Mouse (Mus musculus) liver, embryonic 14.5 days (tissue): ENCODE data around the gene Ttc38. TPM values are rescaled to one million over a fixed set of nuclear protein-coding genes. Genes with fewer than 3 reads are reported as not detected.

Source experiments
- ATAC-seq: fragments of 200-750 bp; cut with Nextera tagmentation; 2 replicates; pipeline ENCODE4 v1.8.0; 2017; ENCODE audit warnings: moderate number of reproducible peaks, mild to moderate bottlenecking, moderate library complexity; ENCODE audit not compliant: insufficient read depth
- DNase-seq, 3 experiments: peaks; one replicate each; pipeline ENCODE4 v3.0.0-alpha.2; 2012 to 2013; ENCODE audit warnings: low read depth in 3 of 3, low spot score in 3 of 3
- H3K27ac ChIP-seq: fragments of 300-500 bp; sonication (generic); 2 replicates; pipeline ENCODE4 v1.5.1; 2014; ENCODE audit warnings: moderate library complexity, mild to moderate bottlenecking, control low read depth, inconsistent platforms
- H3K27me3 ChIP-seq: fragments of 300-500 bp; sonication (generic); 2 replicates; pipeline ENCODE4 v1.6.1; 2014; ENCODE audit warnings: mild to moderate bottlenecking, low read length, moderate library complexity; ENCODE audit not compliant: control insufficient read depth, insufficient read depth
- H3K36me3 ChIP-seq: fragments of 300-500 bp; sonication (generic); replicated peaks from 2 replicates; pipeline ENCODE4 v1.6.1; 2014; ENCODE audit warnings: low read depth; ENCODE audit not compliant: control insufficient read depth, insufficient read depth
- H3K4me1 ChIP-seq, 2 experiments: fragments of 200-500 bp in 1 of 2; fragments of 300-500 bp in 1 of 2; sonication (generic) in 1 of 2; replicated peaks; 2 replicates each; pipeline ENCODE4 v1.6.1; 2012 to 2014; ENCODE audit warnings: antibody characterized with exemption in 1 of 2, inconsistent platforms in 1 of 2, low read length in 1 of 2; ENCODE audit not compliant: control insufficient read depth in 2 of 2, insufficient read depth in 2 of 2
- H3K4me2 ChIP-seq: fragments of 300-500 bp; sonication (generic); 2 replicates; pipeline ENCODE4 v1.6.1; 2014; ENCODE audit warnings: low read depth, mild to moderate bottlenecking, control low read depth, moderate library complexity
- H3K4me3 ChIP-seq, 2 experiments: fragments of 200-500 bp in 1 of 2; fragments of 300-500 bp in 1 of 2; sonication (generic) in 1 of 2; 2 replicates each; pipeline ENCODE4 v1.5.1; 2012 to 2014; ENCODE audit warnings: low read depth in 2 of 2, low read length in 2 of 2, mild to moderate bottlenecking in 2 of 2, control low read depth in 1 of 2, inconsistent platforms in 1 of 2, moderate library complexity in 1 of 2; ENCODE audit not compliant: insufficient read depth in 1 of 2
- H3K9ac ChIP-seq: fragments of 300-500 bp; sonication (generic); replicated peaks from 2 replicates; pipeline ENCODE4 v1.6.1; 2014; ENCODE audit warnings: mild to moderate bottlenecking, control low read depth, moderate library complexity
- H3K9me3 ChIP-seq: fragments of 300-500 bp; sonication (generic); 2 replicates; pipeline ENCODE4 v1.6.1; 2016; ENCODE audit warnings: low read length, mixed read lengths; ENCODE audit not compliant: control insufficient read depth
- CTCF ChIP-seq: IDR thresholded peaks from 2 replicates; pipeline ENCODE4 v1.5.1; 2016; ENCODE audit warnings: antibody characterized with exemption, low read depth, control low read depth
- EP300 ChIP-seq: IDR thresholded peaks from 2 replicates; pipeline ENCODE4 v1.6.1; 2016; ENCODE audit warnings: antibody characterized with exemption, low read depth
- WGBS: fragments of 180-500 bp; shearing (Covaris S2); extraction: QIAGEN DNeasy Blood & Tissue Kit; methylation state at CpG from one replicate; pipeline ENCODE4 v1.1.7; 2014; ENCODE audit not compliant: insufficient replicate concordance; 5-methylcytosine and 5-hydroxymethylcytosine counted together
- polyA plus RNA-seq, 2 experiments: library from polyadenylated mRNA; depleted of rRNA in 1 of 2; stranded (reverse) in 1 of 2; unstranded in 1 of 2; fragments of >200 nt; fragmentation: Nextera tagmentation in 1 of 2; extraction: Ambion mirVana in 1 of 2; gene quantifications; 2 replicates each; pipeline versions ENCODE4 v1.2.1 to v1.2.3; 2012 to 2014

Ttc38 gene
- polyA plus RNA-seq, 2 experiments = 3.8 to 4.5 TPM

DNA sequence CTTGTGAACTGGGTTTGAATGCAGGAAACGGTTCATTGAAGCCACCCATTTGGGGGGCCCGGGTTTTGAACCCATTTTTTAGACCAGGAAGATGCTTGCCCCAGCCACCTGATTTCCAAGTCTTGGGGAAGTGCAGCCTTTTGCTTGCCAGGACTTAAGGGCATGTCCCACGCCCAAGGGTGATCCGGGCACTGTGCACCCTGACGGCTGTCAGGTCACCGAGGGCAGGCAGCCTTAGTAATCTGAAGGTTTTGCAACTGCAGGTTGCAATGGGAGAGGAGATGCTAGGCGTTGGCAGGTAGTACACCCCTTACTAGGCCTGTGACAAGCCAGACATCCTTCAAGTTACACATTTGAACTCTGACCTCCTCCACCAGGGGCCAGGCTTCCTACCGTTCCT, 493 bp downstream of the Ttc38 start:
- Histone ChIP-seq H3K9me3 (no peaks in the 10 kb centered on the region), H3K27me3 (no peaks in the 10 kb centered on the region), H3K36me3 (no peaks in the 10 kb centered on the region), H3K4me1 (peaks cover 3 to 14% of the 10 kb centered on the region in 2 experiments; a peak in 1 of 4 replicates), H3K4me3 (peak overlapping the region; percentile 60 to 65), H3K27ac (no peak overlapping the region), H3K4me2 (peak overlapping the region; percentile 63), H3K9ac (peak overlapping the region; percentile 49; the same call in 1 of the 2 replicates)
- ATAC-seq (no peak), DNase-seq (no peak)
- WGBS = 42% methylated on average over 8 of the region's 8 CpGs
- TF ChIP-seq CTCF = no peak
- no peak for TF ChIP-seq EP300

DNA sequence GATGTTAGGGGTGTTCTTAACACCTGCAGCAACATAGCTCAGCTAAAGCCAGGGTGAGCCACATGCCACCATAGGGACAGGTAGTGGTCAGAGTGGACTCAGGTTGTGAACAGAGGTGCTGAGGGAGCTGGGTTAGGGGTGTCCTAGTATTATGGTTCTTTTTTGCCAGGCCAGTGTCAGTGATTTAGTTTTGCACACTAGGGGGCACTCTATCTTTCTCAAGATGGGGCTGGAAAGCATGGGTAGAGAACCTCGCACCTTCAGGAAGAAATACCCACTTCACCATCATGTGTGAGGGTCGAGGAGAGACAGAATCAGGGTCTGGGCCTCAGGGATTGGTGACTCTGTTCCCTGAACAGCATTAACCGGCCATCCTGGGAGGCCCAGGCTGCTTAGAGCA, 3.2 kb downstream of the Ttc38 start:
- 45% methylated on average over 3 of the region's 3 CpGs for WGBS
- TF ChIP-seq EP300 (no peak), CTCF (peak; percentile 59)
- no peaks in the 10 kb centered on the region for H3K27me3 ChIP-seq
- H3K4me2 ChIP-seq = no peak overlapping the region
- no peaks in the 10 kb centered on the region for H3K9me3 ChIP-seq
- no peaks in the 10 kb centered on the region for H3K36me3 ChIP-seq
- H3K27ac ChIP-seq = no peak overlapping the region
- ATAC-seq (no peak), DNase-seq (no peak)
- peaks cover 3% of the 10 kb centered on the region in 2 experiments; a peak in 1 of 4 replicates for H3K4me1 ChIP-seq
- H3K9ac ChIP-seq = no peak overlapping the region
- no peak overlapping the region for H3K4me3 ChIP-seq

DNA sequence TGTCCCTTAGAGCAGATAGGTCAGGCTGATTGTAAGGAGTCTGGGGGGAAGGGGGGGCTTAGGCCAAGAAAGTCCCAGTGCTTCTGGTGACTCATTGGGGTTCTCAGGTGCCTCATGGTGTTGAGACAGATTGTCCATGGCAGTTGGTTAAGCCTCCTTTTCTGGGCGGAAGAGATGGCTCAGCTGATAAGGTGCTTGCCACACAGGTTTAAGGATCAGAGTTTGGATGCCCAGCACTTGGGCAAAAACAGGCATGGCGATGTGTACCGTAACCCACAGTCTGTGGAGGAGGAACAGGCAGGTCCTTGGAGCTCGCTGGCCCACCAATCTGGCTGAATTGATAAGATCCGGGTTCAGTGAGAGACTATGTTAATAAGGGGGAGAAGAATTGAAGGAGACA, 4.8 kb downstream of the Ttc38 start:
- no peak for DNase-seq
- 55% methylated on average over 5 of the region's 5 CpGs for WGBS
- no peak for ATAC-seq

DNA sequence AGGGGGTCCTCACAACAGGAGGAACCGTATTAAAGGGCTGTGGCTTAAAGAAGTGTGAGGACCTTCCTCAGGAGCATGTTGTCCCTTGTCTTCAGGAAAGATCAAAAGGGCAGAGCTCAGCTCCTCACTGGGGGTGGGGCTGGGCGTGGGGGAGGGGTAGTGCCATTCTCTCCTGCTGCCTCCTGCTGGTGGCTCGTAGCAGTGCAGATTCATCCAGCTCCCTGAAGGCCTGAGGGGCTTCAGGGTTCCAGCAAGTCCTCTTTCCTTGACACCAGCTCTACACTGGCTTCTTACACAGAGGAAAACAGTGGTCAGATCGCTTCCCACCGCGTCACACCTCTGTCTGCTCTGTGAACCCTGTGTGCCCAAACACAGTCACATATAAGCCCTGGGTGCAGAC, 8.9 kb downstream of the Ttc38 start:
- no peak overlapping the region for H3K4me3 ChIP-seq
- H3K36me3 ChIP-seq = no peaks in the 10 kb centered on the region
- TF ChIP-seq EP300 (no peak), CTCF (peak; percentile 76)
- H3K4me1 ChIP-seq = peaks cover 0 to 4% of the 10 kb centered on the region in 2 experiments; a peak in 1 of 4 replicates
- WGBS = 43% methylated on average over 6 of the region's 6 CpGs
- ATAC-seq (peak; percentile 14; the same call in 1 of the 2 replicates), DNase-seq (no peak)
- no peak overlapping the region for H3K27ac ChIP-seq
- H3K4me2 ChIP-seq = no peak overlapping the region
- H3K27me3 ChIP-seq = no peaks in the 10 kb centered on the region
- no peak overlapping the region for H3K9ac ChIP-seq
- H3K9me3 ChIP-seq = no peaks in the 10 kb centered on the region

More for the DNA sequence above, 4.8 kb downstream of the Ttc38 start:
- H3K4me1 ChIP-seq = peaks cover 3 to 4% of the 10 kb centered on the region in 2 experiments; a peak in 1 of 4 replicates
- no peaks in the 10 kb centered on the region for H3K36me3 ChIP-seq
- H3K4me3 ChIP-seq = no peak overlapping the region
- H3K9me3 ChIP-seq = no peaks in the 10 kb centered on the region
- TF ChIP-seq CTCF (no peak), EP300 (no peak)
- no peak overlapping the region for H3K9ac ChIP-seq
- no peak overlapping the region for H3K27ac ChIP-seq
- no peaks in the 10 kb centered on the region for H3K27me3 ChIP-seq
- no peak overlapping the region for H3K4me2 ChIP-seq

DNA sequence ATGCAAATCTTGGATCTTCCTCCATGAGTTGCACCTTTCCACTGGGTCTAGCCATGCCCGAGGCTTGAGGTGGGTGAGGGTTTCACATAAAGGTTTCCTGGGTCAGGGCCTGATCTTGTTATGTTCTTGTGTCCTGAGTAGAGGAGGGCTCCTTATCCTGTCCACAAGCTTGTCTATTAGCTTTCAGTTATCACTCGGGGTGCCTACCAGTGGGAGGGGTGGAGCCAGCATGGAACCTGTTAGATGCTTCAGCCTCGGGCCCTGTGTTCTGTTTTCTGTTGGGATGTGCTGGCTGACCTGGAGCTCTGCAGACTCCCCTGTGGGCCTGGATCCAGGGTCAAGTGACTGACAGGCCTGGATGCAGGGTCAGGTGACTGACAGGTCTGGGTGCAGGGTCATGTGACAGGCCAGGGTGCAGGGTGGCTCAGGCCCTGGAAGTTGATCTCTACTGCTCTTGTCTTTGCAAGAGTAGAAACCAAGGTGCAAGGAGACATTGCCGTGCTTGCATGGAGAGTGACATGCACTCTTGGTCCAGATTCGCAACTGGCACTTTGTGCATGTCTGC, 9.8 kb downstream of the Ttc38 start:
- Histone ChIP-seq H3K9me3 (no peaks in the 10 kb centered on the region), H3K9ac (no peak overlapping the region), H3K4me1 (peaks cover 0 to 4% of the 10 kb centered on the region in 2 experiments; a peak in 1 of 4 replicates), H3K27ac (no peak overlapping the region), H3K4me3 (no peak overlapping the region), H3K36me3 (no peaks in the 10 kb centered on the region), H3K4me2 (no peak overlapping the region), H3K27me3 (no peaks in the 10 kb centered on the region)
- ATAC-seq (peak; percentile 64; the same call in 1 of the 2 replicates), DNase-seq (no peak)
- TF ChIP-seq EP300 = no peak
- 49% methylated on average over 5 of the region's 5 CpGs for WGBS
